ENCODE assay signal across 13 mouse cellular contexts in genomic region chr16:91575151-91575550, GRCm38 (mm10).
"Had no signal": no experiment of that assay in that cellular context is flagged by ENCODE, and none has a peak within 500 bp of the region (broad histone marks: within the 10 kb centered on the region; RNA-seq: fewer than 3 reads in every experiment).

No protein-coding gene starts in this region.

- H3K4me1 ChIP-seq: kidney, embryonic 15.5 days; midbrain, embryonic 13.5 days had no signal

- H3K9ac ChIP-seq: kidney, embryonic 15.5 days; limb, embryonic 12.5 days; liver, embryonic 14.5 days; midbrain, embryonic 13.5 days had no signal

- H3K4me3 ChIP-seq: kidney, embryonic 15.5 days; limb, embryonic 12.5 days; midbrain, embryonic 13.5 days; myocyte had no signal

- H3K27me3 ChIP-seq: kidney, embryonic 15.5 days; limb, embryonic 12.5 days; midbrain, embryonic 13.5 days had no signal

- ATAC-seq: intestine, embryonic 16.5 days; midbrain, embryonic 13.5 days had no signal

- H3K4me2 ChIP-seq: kidney, embryonic 15.5 days; limb, embryonic 12.5 days; midbrain, embryonic 13.5 days had no signal

- H3K27ac ChIP-seq: kidney, embryonic 15.5 days; limb, embryonic 12.5 days; liver, embryonic 14.5 days; midbrain, embryonic 13.5 days had no signal

- H3K9me3 ChIP-seq: kidney, embryonic 15.5 days; limb, embryonic 12.5 days; midbrain, embryonic 13.5 days had no signal

- DNase-seq: layer of hippocampus, adult 9-11 months; layer of hippocampus, postnatal 36 days; lung, adult 18-20 months; right cerebral cortex, postnatal 4 days; spleen, adult 18-20 months; thymus, adult 18-20 months; thymus, postnatal 14 days had no signal
